Mouse (Mus musculus) ES-E14 (cell line): ENCODE measurements around the gene Cfap299. TPM values are rescaled to one million over a fixed set of nuclear protein-coding genes. Genes with fewer than 3 reads are reported as not detected.

Source experiments
- DNase-seq: peaks from one replicate; pipeline ENCODE4 v3.0.0-alpha.2; 2013; ENCODE audit warnings: low read depth, low spot score
- H3K27ac ChIP-seq: 2 replicates; pipeline ENCODE4 v1.5.1; 2012; ENCODE audit warnings: low read depth, mild to moderate bottlenecking, low read length, moderate library complexity, mixed read lengths; ENCODE audit not compliant: poor library complexity, insufficient read depth, severe bottlenecking
- H3K36me3 ChIP-seq: 2 replicates; pipeline ENCODE4 v1.6.1; 2012; ENCODE audit warnings: mild to moderate bottlenecking, low read length, moderate library complexity, mixed read lengths; ENCODE audit not compliant: control insufficient read depth, poor library complexity, insufficient read depth, severe bottlenecking
- H3K4me1 ChIP-seq, 2 experiments: fragments of 150-350 bp in 1 of 2; sonication (generic) in 1 of 2; 2 replicates each; pipeline ENCODE4 v1.6.1; 2012; ENCODE audit warnings: low read length in 2 of 2, mild to moderate bottlenecking in 1 of 2, mixed read lengths in 1 of 2; ENCODE audit not compliant: control insufficient read depth in 2 of 2, insufficient read depth in 2 of 2, poor library complexity in 1 of 2
- H3K4me3 ChIP-seq, 2 experiments: fragments of 150-350 bp in 1 of 2; sonication (generic) in 1 of 2; 2 replicates each; pipeline ENCODE4 v1.5.1; 2012; ENCODE audit warnings: low read length in 2 of 2, low read depth in 1 of 2, mild to moderate bottlenecking in 1 of 2, mixed read lengths in 1 of 2; ENCODE audit not compliant: insufficient read depth in 1 of 2, poor library complexity in 1 of 2, severe bottlenecking in 1 of 2
- H3K9ac ChIP-seq: 2 replicates; pipeline ENCODE4 v1.6.1; 2012; ENCODE audit warnings: low read depth, mild to moderate bottlenecking, low read length, mixed read lengths; ENCODE audit not compliant: poor library complexity, insufficient read depth, severe bottlenecking
- H3K9me3 ChIP-seq: fragments of 150-350 bp; sonication (generic); 2 replicates; pipeline ENCODE4 v1.6.1; 2012; ENCODE audit warnings: low read depth, mild to moderate bottlenecking, low read length; ENCODE audit not compliant: control insufficient read depth, insufficient read depth
- CHD2 ChIP-seq: IDR thresholded peaks from 2 replicates; pipeline ENCODE4 v1.6.1; 2014; ENCODE audit warnings: mild to moderate bottlenecking, low read depth, low read length, inconsistent platforms
- HCFC1 ChIP-seq: IDR thresholded peaks from 2 replicates; pipeline ENCODE4 v1.6.1; 2012; ENCODE audit warnings: low read length, inconsistent platforms, borderline replicate concordance; ENCODE audit not compliant: insufficient read depth
- MAFK ChIP-seq: IDR thresholded peaks from 2 replicates; pipeline ENCODE4 v1.6.1; 2014; ENCODE audit warnings: mild to moderate bottlenecking, low read depth, low read length, inconsistent platforms; ENCODE audit not compliant: insufficient read depth
- ZC3H11A ChIP-seq: IDR thresholded peaks from 2 replicates; pipeline ENCODE4 v1.6.1; 2012; ENCODE audit warnings: low read depth, mild to moderate bottlenecking, inconsistent platforms, low read length, borderline replicate concordance
- ZNF384 ChIP-seq: IDR thresholded peaks from 2 replicates; pipeline ENCODE4 v1.6.1; 2012; ENCODE audit warnings: low read depth, low read length, inconsistent platforms
- in situ Hi-C, 2 experiments: fragments of 600-800 bp; cut with MboI; formaldehyde crosslinking; loops; one replicate each; pipeline ENCODE4 v1.15.1; 2025; ENCODE audit warnings: low sequenced_read_pairs in 2 of 2, inconsistent platforms in 1 of 2; ENCODE audit not compliant: unreplicated experiment in 2 of 2
- total RNA-seq: library from RNA; depleted of rRNA; stranded (reverse); fragments of 300-350 nt; gene quantifications from 2 replicates; pipeline ENCODE4 v1.2.3, GENCODE M21; 2012

Gene Cfap299
- total RNA-seq, 1 experiment: not detected

DNA sequence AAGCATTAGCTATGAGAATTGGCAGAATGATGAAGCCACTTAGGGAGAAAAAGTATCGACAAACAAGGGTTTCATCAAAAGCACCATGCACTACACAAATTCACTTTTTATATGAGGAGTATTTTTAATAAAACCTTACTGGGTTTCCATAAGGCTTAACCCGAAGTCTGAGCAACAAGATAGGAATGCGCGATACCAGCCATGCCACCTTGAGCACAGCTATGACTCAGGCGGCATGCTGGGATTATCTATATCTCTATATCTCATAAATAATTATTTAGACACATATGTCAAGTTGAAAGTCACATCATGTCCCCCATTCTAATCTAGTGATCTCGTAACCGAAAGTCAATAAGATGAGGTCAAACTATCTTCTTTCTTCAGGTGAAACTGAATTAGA, 453.0 kb downstream of the Cfap299 start:
- no peak for DNase-seq
- no peaks in the 10 kb centered on the region for H3K9me3 ChIP-seq
- in situ Hi-C loops: no loop called here
- no peak overlapping the region for H3K4me3 ChIP-seq
- TF ChIP-seq HCFC1: no peak
- TF ChIP-seq ZC3H11A: no peak
- no peak for TF ChIP-seq ZNF384
- TF ChIP-seq MAFK: no peak
- TF ChIP-seq CHD2: no peak
- no peak overlapping the region for H3K27ac ChIP-seq
- H3K9ac ChIP-seq: no peak overlapping the region
- no peaks in the 10 kb centered on the region for H3K36me3 ChIP-seq
- H3K4me1 ChIP-seq: no peaks in the 10 kb centered on the region

DNA sequence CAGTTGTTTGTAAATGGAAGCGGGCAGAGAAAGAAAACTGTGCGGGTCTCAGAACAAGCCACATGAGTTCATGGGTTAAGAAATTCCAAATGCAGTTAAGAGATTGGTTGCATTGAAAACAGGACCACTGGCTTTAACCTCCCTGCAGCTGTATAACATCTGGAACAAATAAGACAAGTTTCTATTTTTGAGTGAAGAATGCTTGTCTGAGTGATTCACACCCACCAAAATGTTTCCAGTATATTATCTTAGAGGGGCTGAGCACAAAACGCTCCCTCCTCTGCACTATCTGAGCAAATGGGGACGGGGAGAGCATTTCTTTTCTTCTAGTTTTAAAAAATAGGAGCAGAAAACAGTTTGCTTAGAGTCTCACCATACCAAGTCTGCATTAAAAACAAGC, 458.6 kb downstream of the Cfap299 start:
- no peak for DNase-seq
- TF ChIP-seq ZC3H11A (no peak), MAFK (no peak), ZNF384 (no peak), CHD2 (no peak), HCFC1 (no peak)
- Histone ChIP-seq H3K9me3 (no peaks in the 10 kb centered on the region), H3K4me1 (no peaks in the 10 kb centered on the region), H3K36me3 (no peaks in the 10 kb centered on the region), H3K27ac (no peak overlapping the region), H3K4me3 (no peak overlapping the region), H3K9ac (no peak overlapping the region)
- in situ Hi-C loops: no loop called here

DNA sequence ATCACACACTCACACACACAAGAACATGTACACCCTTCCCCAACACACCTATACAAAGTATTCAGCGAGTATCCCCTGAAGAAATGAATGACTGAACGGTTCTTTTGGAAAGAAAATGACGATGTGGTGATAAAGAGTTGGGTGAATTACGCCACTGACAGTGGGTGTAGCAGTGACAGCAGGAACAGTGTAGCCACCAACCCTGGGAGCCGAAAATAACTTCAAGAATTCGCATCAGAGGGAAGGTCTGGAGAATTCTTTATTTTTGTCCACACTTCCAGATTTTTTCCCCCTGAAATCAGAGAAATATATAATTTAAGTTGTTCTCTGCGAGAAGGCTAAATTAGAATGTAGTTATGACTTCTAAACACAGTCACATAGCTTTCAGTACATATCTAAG, 459.5 kb downstream of the Cfap299 start:
- Histone ChIP-seq H3K36me3 (no peaks in the 10 kb centered on the region), H3K27ac (no peak overlapping the region), H3K4me3 (no peak overlapping the region), H3K4me1 (no peaks in the 10 kb centered on the region), H3K9ac (no peak overlapping the region), H3K9me3 (no peaks in the 10 kb centered on the region)
- in situ Hi-C loops: no loop called here
- no peak for DNase-seq
- no peak for TF ChIP-seq ZNF384
- TF ChIP-seq ZC3H11A: no peak
- TF ChIP-seq CHD2: no peak
- TF ChIP-seq HCFC1: no peak
- no peak for TF ChIP-seq MAFK

DNA sequence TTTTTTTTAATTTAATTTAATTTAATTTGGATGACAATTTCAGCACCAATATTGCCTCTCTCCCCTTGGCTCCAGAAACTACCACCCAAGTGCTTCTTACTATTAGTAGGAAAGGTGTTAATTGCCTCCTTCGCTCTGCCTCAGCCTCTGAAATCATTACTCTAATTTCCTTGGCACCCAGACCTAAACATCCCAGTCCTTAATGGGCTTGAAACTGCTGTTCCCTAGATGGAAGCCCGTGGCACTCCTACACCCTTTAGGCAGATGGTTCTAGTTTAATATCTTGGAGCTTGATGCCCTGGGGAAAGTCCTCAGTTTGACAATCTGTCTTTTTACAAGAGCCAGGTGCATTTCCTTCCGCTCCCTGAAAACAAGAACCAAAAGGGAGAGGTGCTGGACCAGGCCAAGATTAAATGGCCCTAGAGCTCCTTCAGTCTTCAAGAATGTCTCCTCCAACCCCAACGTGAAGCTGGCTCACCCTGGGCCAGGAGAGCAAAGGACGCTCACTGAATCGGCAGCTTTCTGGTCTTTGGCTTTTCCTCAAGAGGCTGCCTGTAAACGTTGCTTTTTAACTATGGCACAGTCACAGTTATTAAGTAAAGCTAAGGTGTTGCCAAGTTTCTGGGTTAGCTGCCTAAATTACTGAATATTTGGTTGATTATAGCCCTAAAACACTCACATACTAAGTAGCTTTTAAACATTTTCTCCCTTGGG, 461.9 kb downstream of the Cfap299 start:
- no peak for DNase-seq
- in situ Hi-C loops: no loop called here
- Histone ChIP-seq H3K4me1 (no peaks in the 10 kb centered on the region), H3K9me3 (no peaks in the 10 kb centered on the region), H3K27ac (no peak overlapping the region), H3K36me3 (no peaks in the 10 kb centered on the region), H3K4me3 (no peak overlapping the region), H3K9ac (no peak overlapping the region)
- TF ChIP-seq CHD2 (no peak), MAFK (no peak), ZNF384 (no peak), ZC3H11A (no peak), HCFC1 (no peak)

DNA sequence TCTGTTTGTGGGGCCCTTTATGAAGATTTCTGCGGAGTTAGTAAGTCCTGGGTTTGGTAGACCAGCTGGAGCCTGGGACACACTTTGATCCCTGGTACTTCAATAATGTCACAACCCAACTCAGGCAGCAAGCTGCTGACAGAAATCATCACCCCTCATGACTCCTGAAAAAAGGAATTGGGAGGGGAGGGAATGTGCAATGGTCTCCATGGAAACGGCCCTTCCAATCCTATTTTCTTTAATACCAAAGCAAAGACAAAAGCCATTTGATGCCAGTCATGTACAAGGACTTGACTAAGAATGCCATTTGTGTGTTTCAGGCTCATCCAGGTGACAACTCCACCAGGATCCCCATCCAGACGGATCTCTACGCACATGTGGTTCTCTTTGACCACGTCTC, 472.4 kb downstream of the Cfap299 start:
- Histone ChIP-seq H3K9ac (no peak overlapping the region), H3K36me3 (no peaks in the 10 kb centered on the region), H3K4me3 (no peak overlapping the region), H3K9me3 (no peaks in the 10 kb centered on the region), H3K27ac (no peak overlapping the region), H3K4me1 (no peaks in the 10 kb centered on the region)
- TF ChIP-seq HCFC1 (no peak), ZNF384 (no peak)
- in situ Hi-C loops: no loop called here
- no peak for DNase-seq
